Mouse (Mus musculus): Measurements from ENCODE around the gene Shank2.

Shank2 gene

GRCm38 (mm10) chr7:144473486-144473885 lies 471.8 kb downstream of the Shank2 start:
- DNase-seq (ENCODE audit: low read depth): no peak
